8 mouse cellular contexts compared by ENCODE assay signal in genomic region chr6:113193765-113194460, GRCm38 (mm10). TPM values are rescaled to one million over a fixed set of nuclear protein-coding genes. Genes with fewer than 3 reads are reported as not detected.
A peak's percentile ranks its signal among the peaks of the same experiment; 100 is the strongest.
DNase-seq lines count a peak whose midpoint lies in the region; ATAC-seq and TF ChIP-seq lines count a peak whose summit lies in the region.

No protein-coding gene starts in this region.

- H3K9me3 ChIP-seq in CH12.LX (replicated peaks; ENCODE audit: low read length): no peaks in the 10 kb centered on the region
- H3K9me3 ChIP-seq in heart, embryonic 16.5 days (replicated peaks; ENCODE audit: control insufficient read depth, low read length): no peaks in the 10 kb centered on the region

- TF ChIP-seq POLR2A in CH12.LX (IDR thresholded peaks at IDR 0.05; ENCODE audit: low read depth, low read length) (no peak), myocyte (IDR thresholded peaks at IDR 0.05; ENCODE audit: insufficient read length, low read depth) (no peak)

- dilution Hi-C loops in CH12.LX (cut with MboI; ENCODE audit: extremely low pct_ligation_motif_present, extremely low pct_unique_long_range_greater_than_20kb, low sequenced_read_pairs): no loop called here

- no peak for TF ChIP-seq EP300 in CH12.LX (IDR thresholded peaks at IDR 0.05; ENCODE audit: low read length)

- TF ChIP-seq CTCF in CH12.LX (conservative IDR thresholded peaks at IDR 0.05 in 1 of 2, IDR thresholded peaks at IDR 0.05 in 1 of 2; ENCODE audit: low read depth in 2 of 2, low read length in 2 of 2): no peak

- H3ac ChIP-seq in myocyte (ENCODE audit: control insufficient read depth, insufficient read length): no peak overlapping the region

- DNase-seq in frontal cortex, postnatal 36 days (ENCODE audit: low spot score in 2 of 2): peak; percentile 30 to 35
- DNase-seq in frontal cortex, postnatal 14 days (ENCODE audit: low spot score in 2 of 2): no peak
- DNase-seq in CH12.LX (ENCODE audit: extremely low read depth): no peak
- peak; percentile 59 to 69 for DNase-seq in cerebellum, postnatal 10 days
- peak; percentile 25 to 72 for DNase-seq in kidney, postnatal 36 days
- DNase-seq in T-cell, adult 2 months (ENCODE audit: low spot score): no peak

- in situ Hi-C loops in CH12.LX (cut with MboI; ENCODE audit: low pct_ligation_motif_present, low pct_unique_long_range_greater_than_20kb, low sequenced_read_pairs): no loop called here

- ATAC-seq in heart, embryonic 16.5 days (replicated peaks; ENCODE audit: extremely low read depth, insufficient read depth, low FRiP score): no peak

- no peak overlapping the region for H3K27ac ChIP-seq in CH12.LX (ENCODE audit: insufficient read depth, low read depth)
- H3K27ac ChIP-seq in heart, embryonic 16.5 days (ENCODE audit: low read length): no peak overlapping the region

- WGBS in heart, embryonic 16.5 days: 3% methylated on average over 46 of the region's 46 CpGs

- TF ChIP-seq RAD21 in CH12.LX (IDR thresholded peaks at IDR 0.05; ENCODE audit: low read depth, low read length): no peak

- 0 out of 2 replicates have a peak overlapping the region, but pooled peaks have one; percentile 9 for H3K4me2 ChIP-seq in CH12.LX (ENCODE audit: insufficient read depth, low read depth, poor library complexity, severe bottlenecking)
- H3K4me2 ChIP-seq in heart, embryonic 16.5 days (ENCODE audit: low read depth, low read length): 0 out of 2 replicates have a peak overlapping the region, but pooled peaks have one; percentile 9
- no peak overlapping the region for H3K4me2 ChIP-seq in myocyte (ENCODE audit: low read depth)

- H3K4me1 ChIP-seq in CH12.LX (ENCODE audit: control insufficient read depth in 1 of 2, insufficient read depth in 2 of 2): peaks cover 0 to 18% of the 10 kb centered on the region in 2 experiments; a peak in 3 of 4 replicates
- peaks cover 4% of the 10 kb centered on the region for H3K4me1 ChIP-seq in heart, embryonic 16.5 days (ENCODE audit: control insufficient read depth, insufficient read depth, low read length)

- no peak overlapping the region for H3K4me3 ChIP-seq in CH12.LX (replicated peaks in 1 of 3; ENCODE audit: low read depth in 2 of 3, low read length in 2 of 3, poor library complexity in 1 of 3)
- no peak overlapping the region; the same call in 1 of the 2 replicates for H3K4me3 ChIP-seq in heart, embryonic 16.5 days (ENCODE audit: low read length)
- no peak overlapping the region for H3K4me3 ChIP-seq in myocyte

- H3K79me2 ChIP-seq in CH12.LX (replicated peaks; ENCODE audit: control insufficient read depth, extremely low read depth, insufficient read depth, poor library complexity, severe bottlenecking) (no peaks in the 10 kb centered on the region), myocyte (ENCODE audit: control insufficient read depth, insufficient read depth) (no peaks in the 10 kb centered on the region)

- peaks cover 0 to 12% of the 10 kb centered on the region in 2 experiments for H3K36me3 ChIP-seq in CH12.LX (replicated peaks in 1 of 2; ENCODE audit: control insufficient read depth in 1 of 2, insufficient read depth in 1 of 2, low read length in 1 of 2)
- no peaks in the 10 kb centered on the region for H3K36me3 ChIP-seq in heart, embryonic 16.5 days (ENCODE audit: control insufficient read depth, insufficient read depth)
- no peaks in the 10 kb centered on the region for H3K36me3 ChIP-seq in myocyte (ENCODE audit: control insufficient read depth, insufficient read depth)

- H3K27me3 ChIP-seq in CH12.LX (replicated peaks) (peaks cover 3% of the 10 kb centered on the region), myocyte (ENCODE audit: control insufficient read depth, insufficient read depth, insufficient read length) (peaks cover 54% of the 10 kb centered on the region)
- H3K27me3 ChIP-seq in heart, embryonic 16.5 days (ENCODE audit: control insufficient read depth, insufficient read depth, low read length): peaks cover 48% of the 10 kb centered on the region

- H3K9ac ChIP-seq in CH12.LX (ENCODE audit: insufficient read depth, low read depth): no peak overlapping the region
- H3K9ac ChIP-seq in heart, embryonic 16.5 days (ENCODE audit: low read length): no peak overlapping the region

TF ChIP-seq in CH12.LX, 34 proteins besides CTCF, POLR2A, EP300 and RAD21:
- no peak for TF ChIP-seq KAT2A (IDR thresholded peaks at IDR 0.05; ENCODE audit: insufficient replicate concordance, low read length)
- TF ChIP-seq SIN3A (IDR thresholded peaks at IDR 0.05; ENCODE audit: low read length): no peak

TF ChIP-seq in myocyte, 11 proteins besides CTCF, POLR2A, EP300 and RAD21:
- TF ChIP-seq TCF12 (IDR thresholded peaks at IDR 0.05; ENCODE audit: insufficient read depth, poor library complexity, severe bottlenecking): no peak
- TF ChIP-seq SRF (IDR thresholded peaks at IDR 0.05; ENCODE audit: control insufficient read depth, insufficient read length, low read depth): no peak
- TF ChIP-seq REST (IDR thresholded peaks at IDR 0.05; ENCODE audit: insufficient read depth, insufficient read length): peak; percentile 86
- no peak for TF ChIP-seq MAX (IDR thresholded peaks at IDR 0.05; ENCODE audit: low read depth)

RNA-seq across cellular contexts. Expression of gene Lhfpl4, which starts 1.3 kb away (rescaled TPM):
- total RNA-seq in CH12.LX (2012; rRNA removed) (7.1 and 7.2 TPM in 2 replicates), CH12.LX (2014; rRNA removed) (2.6 and 3.2 TPM in 2 replicates)
- polyA plus RNA-seq in CH12.LX (2012; ENCODE audit: insufficient read length, low read depth) (8.9 and 9.8 TPM in 2 replicates), myocyte (2012; fragmentation: generic; extraction: Trizol) (0.11 TPM)
- polyA plus RNA-seq in heart, embryonic 16.5 days (2015; fragmentation: Nextera tagmentation; extraction: Ambion mirVana): 0.35 and 0.37 TPM in 2 replicates

RNA-seq across cellular contexts. Expression of gene Mtmr14, which starts 43.7 kb away (rescaled TPM):
- total RNA-seq in CH12.LX (2012; rRNA removed) (63.9 and 83.4 TPM in 2 replicates), CH12.LX (2014; rRNA removed) (80.0 and 81.0 TPM in 2 replicates)
- polyA plus RNA-seq in CH12.LX (2012; ENCODE audit: insufficient read length, low read depth) (88.0 and 89.2 TPM in 2 replicates), myocyte (2012; fragmentation: generic; extraction: Trizol) (16.8 TPM)
- polyA plus RNA-seq in heart, embryonic 16.5 days (2015; fragmentation: Nextera tagmentation; extraction: Ambion mirVana): 23.1 and 26.1 TPM in 2 replicates

Comparison
In these comparisons a context has a peak if more than half of its experiments do, and no peak if none do; other contexts are left out.
1. DNase-seq: peak in frontal cortex, postnatal 36 days (2 of 2), cerebellum, postnatal 10 days (2 of 2) and kidney, postnatal 36 days (2 of 2); none in frontal cortex, postnatal 14 days (0 of 2), CH12.LX (single experiment) and T-cell, adult 2 months (single experiment).